In the genomic region with DNA sequence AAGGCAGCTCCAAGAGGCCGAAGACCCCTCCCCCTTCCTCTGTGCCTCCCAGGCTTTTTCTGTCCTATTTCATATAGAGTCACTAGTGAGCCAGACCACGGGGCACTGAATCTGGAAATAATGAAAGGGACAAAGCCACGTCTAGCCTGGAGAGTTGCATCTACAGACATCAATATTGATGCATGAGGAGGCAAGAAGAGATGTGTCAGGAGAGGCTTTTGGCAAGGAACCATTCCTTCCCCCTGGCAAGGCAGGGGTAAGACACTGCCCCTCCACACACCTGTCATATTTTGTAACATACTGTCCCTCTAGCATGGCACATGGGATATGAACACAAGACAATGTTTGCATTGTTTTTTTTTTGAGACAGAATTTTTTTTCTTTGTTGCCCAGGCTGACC, we compare ENCODE assay signal across 27 mouse cellular contexts. TPM values are rescaled to one million over a fixed set of nuclear protein-coding genes. Genes with fewer than 3 reads are reported as not detected.
"Had no signal": no experiment of that assay in that cellular context is flagged by ENCODE, and none has a peak within 500 bp of the region (broad histone marks: within the 10 kb centered on the region; RNA-seq: fewer than 3 reads in every experiment).

No protein-coding gene starts in this region.

- H3K4me3 ChIP-seq: layer of hippocampus, adult 2 months; limb, embryonic 12.5 days; limb, embryonic 15.5 days; lung, embryonic 15.5 days; megakaryocyte, embryonic 14.5 days; midbrain, embryonic 10.5 days; midbrain, embryonic 13.5 days; neural tube, embryonic 13.5 days; stomach, embryonic 15.5 days had no signal

- DNase-seq: kidney, adult 18-20 months; kidney, adult 9 months; kidney, postnatal 14 days; kidney, postnatal 4 days; layer of hippocampus, adult 9-11 months; lung, adult 18-20 months; lung, postnatal 10 days; lung, postnatal 36 days; right cerebral cortex, adult 18-20 months; right cerebral cortex, postnatal 25 days; spleen, adult 18-20 months; thymus, adult 2 months; thymus, postnatal 14 days; thymus, postnatal 4 days had no signal

- H3K27me3 ChIP-seq: limb, embryonic 12.5 days; limb, embryonic 15.5 days; lung, embryonic 15.5 days; midbrain, embryonic 13.5 days; neural tube, embryonic 13.5 days; stomach, embryonic 15.5 days had no signal

- H3K36me3 ChIP-seq: limb, embryonic 12.5 days; limb, embryonic 15.5 days; lung, embryonic 15.5 days; midbrain, embryonic 10.5 days; midbrain, embryonic 13.5 days; neural tube, embryonic 13.5 days; stomach, embryonic 15.5 days had no signal

- ATAC-seq: intestine, embryonic 16.5 days; midbrain, embryonic 13.5 days had no signal

- H3K4me1 ChIP-seq: limb, embryonic 15.5 days; lung, embryonic 15.5 days; midbrain, embryonic 13.5 days; stomach, embryonic 15.5 days had no signal

- H3K9ac ChIP-seq: limb, embryonic 12.5 days; limb, embryonic 15.5 days; liver, embryonic 14.5 days; lung, embryonic 15.5 days; midbrain, embryonic 13.5 days; neural tube, embryonic 13.5 days; stomach, embryonic 15.5 days had no signal

- H3K27ac ChIP-seq: layer of hippocampus, adult 2 months; limb, embryonic 12.5 days; limb, embryonic 15.5 days; liver, embryonic 14.5 days; lung, embryonic 15.5 days; midbrain, embryonic 10.5 days; midbrain, embryonic 13.5 days; neural tube, embryonic 13.5 days; stomach, embryonic 15.5 days had no signal

- H3K9me3 ChIP-seq: limb, embryonic 12.5 days; limb, embryonic 15.5 days; lung, embryonic 15.5 days; megakaryocyte, embryonic 14.5 days; midbrain, embryonic 10.5 days; midbrain, embryonic 13.5 days; neural tube, embryonic 13.5 days; stomach, embryonic 15.5 days had no signal

- H3K4me2 ChIP-seq: limb, embryonic 12.5 days; limb, embryonic 15.5 days; liver, embryonic 11.5 days; lung, embryonic 15.5 days; midbrain, embryonic 13.5 days; neural tube, embryonic 13.5 days; stomach, embryonic 15.5 days had no signal

RNA-seq across cellular contexts. Expression of a gene that starts 12.5 kb away (rescaled TPM):
- polyA plus RNA-seq: intestine, embryonic 16.5 days; kidney, embryonic 16.5 days; limb, embryonic 12.5 days; limb, embryonic 15.5 days; liver, embryonic 11.5 days; liver, embryonic 14.5 days; lung, embryonic 15.5 days; midbrain, embryonic 10.5 days; midbrain, embryonic 13.5 days; neural tube, embryonic 13.5 days; stomach, embryonic 15.5 days; thymus, adult 2 months had no signal
